Mouse (Mus musculus) kidney, postnatal 25 days (tissue): ENCODE data around the gene Hivep1.

ENCODE experiments used
- DNase-seq, 2 experiments: peaks; one replicate each; pipeline ENCODE4 v3.0.0; 2021; ENCODE audit warnings: mixed read lengths in 2 of 2

Hivep1 gene

GRCm38 (mm10) chr13:42116301-42116700 is 64.5 kb downstream of the Hivep1 start:
- peak in 1 of 2 experiments; percentile 25 for DNase-seq

- no peak for DNase-seq
Observed at GRCm38 (mm10) chr13:42119062-42119461, 67.2 kb downstream of the Hivep1 start.

- DNase-seq = no peak
Observed at GRCm38 (mm10) chr13:42121106-42121776, 69.4 kb downstream of the Hivep1 start.

- DNase-seq = no peak
Observed at GRCm38 (mm10) chr13:42121777-42122682, 70.2 kb downstream of the Hivep1 start.

GRCm38 (mm10) chr13:42144627-42145026 is 92.8 kb downstream of the Hivep1 start:
- DNase-seq = no peak

GRCm38 (mm10) chr13:42149328-42150071 is 97.7 kb downstream of the Hivep1 start:
- no peak for DNase-seq

GRCm38 (mm10) chr13:42150072-42150450 is 98.2 kb downstream of the Hivep1 start:
- DNase-seq = no peak

GRCm38 (mm10) chr13:42150462-42151127 is 98.8 kb downstream of the Hivep1 start:
- no peak for DNase-seq

- DNase-seq = no peak
Observed at GRCm38 (mm10) chr13:42158259-42158658, 106.4 kb downstream of the Hivep1 start.

- DNase-seq = no peak
Observed at GRCm38 (mm10) chr13:42159416-42160185, 107.8 kb downstream of the Hivep1 start.

GRCm38 (mm10) chr13:42170802-42171201 is 119.0 kb downstream of the Hivep1 start:
- no peak for DNase-seq

GRCm38 (mm10) chr13:42174827-42175420 is 123.1 kb downstream of the Hivep1 start:
- peak in 1 of 2 experiments; percentile 50 for DNase-seq

GRCm38 (mm10) chr13:42182635-42183034 is 130.8 kb downstream of the Hivep1 start:
- no peak for DNase-seq

- no peak for DNase-seq
Observed at GRCm38 (mm10) chr13:42184131-42184530, 132.3 kb downstream of the Hivep1 start.

GRCm38 (mm10) chr13:42193016-42193415 is 141.2 kb downstream of the Hivep1 start:
- DNase-seq = no peak

- no peak for DNase-seq
Observed at GRCm38 (mm10) chr13:42195671-42196070, 143.8 kb downstream of the Hivep1 start.

- no peak for DNase-seq
Observed at GRCm38 (mm10) chr13:42197656-42198055, 145.8 kb downstream of the Hivep1 start.

- no peak for DNase-seq
Observed at GRCm38 (mm10) chr13:42213556-42213955, 161.7 kb downstream of the Hivep1 start.

- DNase-seq = no peak
Observed at GRCm38 (mm10) chr13:42222401-42222800, 170.6 kb downstream of the Hivep1 start.

- no peak for DNase-seq
Observed at GRCm38 (mm10) chr13:42228849-42229248, 177.0 kb downstream of the Hivep1 start.

- no peak for DNase-seq
Observed at GRCm38 (mm10) chr13:42233741-42234419, 182.1 kb downstream of the Hivep1 start.
